Mouse (Mus musculus) MEL (cell line): ENCODE measurements around the gene Ltk. TPM values are rescaled to one million over a fixed set of nuclear protein-coding genes. Genes with fewer than 3 reads are reported as not detected.

Experiments used
- DNase-seq: peaks from one replicate; pipeline ENCODE4 v3.0.0; 2011; ENCODE audit warnings: low read depth, low spot score
- H3K27ac ChIP-seq: 2 replicates; pipeline ENCODE4 v1.5.1; 2012; ENCODE audit warnings: low read depth, mild to moderate bottlenecking, control low read depth, low read length, moderate library complexity; ENCODE audit not compliant: control insufficient read depth
- H3K27me3 ChIP-seq, 2 experiments: fragments of 150-350 bp in 1 of 2; sonication (generic) in 1 of 2; 2 replicates each; pipeline ENCODE4 v1.6.1; 2012; ENCODE audit warnings: low read length in 2 of 2, mild to moderate bottlenecking in 2 of 2, improper control_type of control experiment in 1 of 2, moderate library complexity in 1 of 2; ENCODE audit not compliant: insufficient read depth in 2 of 2, control insufficient read depth in 1 of 2
- H3K36me3 ChIP-seq, 2 experiments: 2 replicates each; pipeline ENCODE4 v1.6.1; 2012 to 2014; ENCODE audit warnings: low read length in 2 of 2, improper control_type of control experiment in 1 of 2, inconsistent platforms in 1 of 2, mild to moderate bottlenecking in 1 of 2; ENCODE audit not compliant: insufficient read depth in 2 of 2, control insufficient read depth in 1 of 2
- H3K4me1 ChIP-seq, 2 experiments: fragments of 150-350 bp in 1 of 2; sonication (generic) in 1 of 2; 2 replicates each; pipeline ENCODE4 v1.6.1; 2012; ENCODE audit warnings: low read length in 2 of 2, improper control_type of control experiment in 1 of 2, mild to moderate bottlenecking in 1 of 2; ENCODE audit not compliant: insufficient read depth in 2 of 2, control insufficient read depth in 1 of 2
- H3K4me3 ChIP-seq, 2 experiments: fragments of 150-350 bp in 1 of 2; sonication (generic) in 1 of 2; 2 replicates each; pipeline ENCODE4 v1.5.1; 2012; ENCODE audit warnings: low read depth in 2 of 2, low read length in 2 of 2, mild to moderate bottlenecking in 2 of 2, moderate library complexity in 2 of 2, control low read depth in 1 of 2, improper control_type of control experiment in 1 of 2; ENCODE audit not compliant: control insufficient read depth in 1 of 2, insufficient read depth in 1 of 2
- H3K79me2 ChIP-seq: 2 replicates; pipeline ENCODE4 v1.6.1; 2012; ENCODE audit warnings: mild to moderate bottlenecking, low read length, moderate library complexity; ENCODE audit not compliant: control insufficient read depth, poor library complexity, insufficient read depth
- H3K9ac ChIP-seq: 2 replicates; pipeline ENCODE4 v1.6.1; 2012; ENCODE audit warnings: low read depth, mild to moderate bottlenecking, control low read depth, low read length, moderate library complexity; ENCODE audit not compliant: control insufficient read depth, poor library complexity, severe bottlenecking
- H3K9me3 ChIP-seq: fragments of 150-350 bp; sonication (generic); replicated peaks from 2 replicates; pipeline ENCODE4 v1.6.1; 2012; ENCODE audit warnings: mild to moderate bottlenecking, low read length, improper control_type of control experiment, moderate library complexity; ENCODE audit not compliant: insufficient read depth
- BHLHE40 ChIP-seq: IDR thresholded peaks from 2 replicates; pipeline ENCODE4 v1.6.1; 2012; ENCODE audit warnings: low read depth, mild to moderate bottlenecking, inconsistent platforms, low read length, improper control_type of control experiment, borderline replicate concordance
- CHD2 ChIP-seq: IDR thresholded peaks from 2 replicates; pipeline ENCODE4 v1.6.1; 2011; ENCODE audit warnings: low read length, improper control_type of control experiment
- E2F4 ChIP-seq: IDR thresholded peaks from 2 replicates; pipeline ENCODE4 v1.6.1; 2011; ENCODE audit warnings: low read depth, low read length, improper control_type of control experiment, borderline replicate concordance
- ELF1 ChIP-seq: IDR thresholded peaks from 2 replicates; pipeline ENCODE4 v1.6.1; 2014; ENCODE audit warnings: low read depth, mild to moderate bottlenecking, inconsistent platforms, low read length, improper control_type of control experiment, moderate library complexity
- EP300 ChIP-seq, 2 experiments: IDR thresholded peaks; 2 replicates each; pipeline ENCODE4 v1.6.1; 2011; ENCODE audit warnings: improper control_type of control experiment in 2 of 2, low read length in 2 of 2, low read depth in 1 of 2, mild to moderate bottlenecking in 1 of 2
- ETS1 ChIP-seq: IDR thresholded peaks from 2 replicates; pipeline ENCODE4 v1.6.1; 2012; ENCODE audit warnings: low read depth, mild to moderate bottlenecking, inconsistent platforms, low read length, improper control_type of control experiment, moderate library complexity
- GATA1 ChIP-seq: IDR thresholded peaks from 2 replicates; pipeline ENCODE4 v1.6.1; 2011; ENCODE audit warnings: low read depth, low read length, improper control_type of control experiment
- JUND ChIP-seq: IDR thresholded peaks from 2 replicates; pipeline ENCODE4 v1.6.1; 2011; ENCODE audit warnings: low read depth, mild to moderate bottlenecking, improper control_type of control experiment, low read length
- KAT2A ChIP-seq: conservative IDR thresholded peaks from 2 replicates; pipeline ENCODE4 v1.6.1; 2012; ENCODE audit warnings: low read depth, low read length, improper control_type of control experiment, inconsistent platforms
- MAZ ChIP-seq: IDR thresholded peaks from 2 replicates; pipeline ENCODE4 v1.6.1; 2012; ENCODE audit warnings: low read depth, mild to moderate bottlenecking, inconsistent platforms, low read length, improper control_type of control experiment
- MEF2A ChIP-seq: IDR thresholded peaks from 2 replicates; pipeline ENCODE4 v1.6.1; 2014; ENCODE audit warnings: low read depth, mild to moderate bottlenecking, inconsistent platforms, low read length, improper control_type of control experiment; ENCODE audit not compliant: poor library complexity, insufficient replicate concordance, severe bottlenecking; ENCODE audit errors: extremely low read depth
- MYB ChIP-seq: IDR thresholded peaks from 2 replicates; pipeline ENCODE4 v1.6.1; 2011; ENCODE audit warnings: mild to moderate bottlenecking, low read depth, low read length, improper control_type of control experiment
- POLR2A ChIP-seq, 2 experiments: IDR thresholded peaks; 2 replicates each; pipeline ENCODE4 v1.6.1; 2011 to 2012; ENCODE audit warnings: low read length in 2 of 2, mild to moderate bottlenecking in 2 of 2, control low read depth in 1 of 2, improper control_type of control experiment in 1 of 2, low read depth in 1 of 2, moderate library complexity in 1 of 2; ENCODE audit not compliant: control insufficient read depth in 1 of 2, insufficient read depth in 1 of 2, poor library complexity in 1 of 2
- POLR2AphosphoS2 ChIP-seq: IDR thresholded peaks from 2 replicates; pipeline ENCODE4 v1.6.1; 2011; ENCODE audit warnings: low read length, improper control_type of control experiment
- POLR2AphosphoS5 ChIP-seq: IDR thresholded peaks from 2 replicates; pipeline ENCODE4 v1.6.1; 2012; ENCODE audit warnings: low read depth, borderline replicate concordance, mild to moderate bottlenecking, inconsistent platforms, low read length, moderate library complexity, mixed read lengths
- RAD21 ChIP-seq: IDR thresholded peaks from 2 replicates; pipeline ENCODE4 v1.6.1; 2011; ENCODE audit warnings: mild to moderate bottlenecking, low read depth, low read length, improper control_type of control experiment
- TAL1 ChIP-seq: IDR thresholded peaks from 2 replicates; pipeline ENCODE4 v1.6.1; 2012; ENCODE audit warnings: mild to moderate bottlenecking, inconsistent platforms, low read length, moderate library complexity, mixed read lengths
- TCF12 ChIP-seq: IDR thresholded peaks from 2 replicates; pipeline ENCODE4 v1.6.1; 2014; ENCODE audit warnings: low read depth, mild to moderate bottlenecking, inconsistent platforms, low read length, improper control_type of control experiment, moderate library complexity
- UBTF ChIP-seq: IDR thresholded peaks from 2 replicates; pipeline ENCODE4 v1.6.1; 2012; ENCODE audit warnings: low read depth, mild to moderate bottlenecking, inconsistent platforms, low read length, improper control_type of control experiment, moderate library complexity, borderline replicate concordance; ENCODE audit not compliant: insufficient read depth
- ZMIZ1 ChIP-seq: IDR thresholded peaks from 2 replicates; pipeline ENCODE4 v1.6.1; 2012; ENCODE audit warnings: low read depth, mild to moderate bottlenecking, inconsistent platforms, low read length, improper control_type of control experiment, moderate library complexity
- ZNF384 ChIP-seq: IDR thresholded peaks from 2 replicates; pipeline ENCODE4 v1.6.1; 2012; ENCODE audit warnings: low read depth, mild to moderate bottlenecking, inconsistent platforms, low read length, improper control_type of control experiment
- polyA plus RNA-seq, 2 experiments: library from polyadenylated mRNA; stranded (reverse) in 1 of 2; unstranded in 1 of 2; fragments of >175 nt in 1 of 2; fragments of >200 nt in 1 of 2; gene quantifications; 2 replicates each; pipeline versions ENCODE4 v1.2.1 to v1.2.4; 2012; ENCODE audit warnings: low replicate concordance in 2 of 2, low read depth in 1 of 2; ENCODE audit not compliant: insufficient read length in 2 of 2, insufficient read depth in 1 of 2, missing spikeins in 1 of 2
- total RNA-seq: library from RNA; depleted of rRNA; stranded (reverse); fragments of 300-350 nt; gene quantifications from 2 replicates; pipeline ENCODE4 v1.2.3, GENCODE M21; 2012

Gene Ltk
- total and polyA plus RNA-seq, 3 experiments = 0.23 to 2.5 TPM; not detected in 1

DNA sequence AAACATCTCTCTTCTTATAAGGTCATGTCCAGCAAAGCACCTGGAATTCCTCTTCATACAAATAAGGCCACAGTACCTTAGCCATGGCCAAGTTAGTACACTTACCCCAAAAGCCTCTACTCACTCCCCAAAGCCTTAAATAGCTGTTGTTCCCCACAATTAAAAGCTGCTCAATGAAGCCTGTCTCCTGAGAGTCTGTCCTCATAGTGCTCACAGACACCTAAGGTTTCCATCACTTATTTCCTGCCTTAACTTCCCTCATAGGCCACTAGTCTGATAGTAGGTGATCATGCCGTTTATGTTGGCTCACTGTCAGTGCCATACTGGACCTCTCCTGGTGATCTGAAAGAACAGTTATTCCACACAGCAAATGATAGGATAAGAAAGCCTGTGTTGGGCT lies 2.0 kb upstream of the Ltk start:
- DNase-seq = no peak
- H3K9me3 ChIP-seq = no peaks in the 10 kb centered on the region

GRCm38 (mm10) chr2:119758844-119759835 lies 1.1 kb downstream of the Ltk start:
- no peaks in the 10 kb centered on the region for H3K79me2 ChIP-seq
- peak overlapping the region; percentile 48 to 67 for H3K4me3 ChIP-seq
- DNase-seq = peak; percentile 50
- no peaks in the 10 kb centered on the region for H3K36me3 ChIP-seq
- peak overlapping the region; percentile 59 for H3K9ac ChIP-seq
- TF ChIP-seq BHLHE40 = no peak
- no peak for TF ChIP-seq POLR2A (IDR thresholded peaks at IDR 0.05; ENCODE audit: control insufficient read depth in 1 of 2, insufficient read depth in 1 of 2, low read depth in 1 of 2, low read length in 2 of 2, poor library complexity in 1 of 2)
- no peak for TF ChIP-seq ELF1
- no peak for TF ChIP-seq ZMIZ1
- no peak for TF ChIP-seq POLR2AphosphoS2
- TF ChIP-seq MAZ = no peak
- TF ChIP-seq MYB = no peak
- TF ChIP-seq MEF2A = no peak
- TF ChIP-seq E2F4 = no peak
- TF ChIP-seq JUND = no peak
- no peak for TF ChIP-seq KAT2A
- TF ChIP-seq UBTF = no peak
- TF ChIP-seq CHD2 = no peak
- no peak for TF ChIP-seq RAD21
- no peak for TF ChIP-seq TAL1
- no peaks in the 10 kb centered on the region for H3K9me3 ChIP-seq
- H3K27ac ChIP-seq = no peak overlapping the region
- H3K4me1 ChIP-seq = no peaks in the 10 kb centered on the region
- no peaks in the 10 kb centered on the region for H3K27me3 ChIP-seq

More for the DNA sequence above, 2.0 kb upstream of the Ltk start:
- no peaks in the 10 kb centered on the region for H3K79me2 ChIP-seq
- H3K27me3 ChIP-seq = no peaks in the 10 kb centered on the region
- H3K27ac ChIP-seq = no peak overlapping the region
- no peaks in the 10 kb centered on the region for H3K36me3 ChIP-seq
- no peak overlapping the region for H3K9ac ChIP-seq
- H3K4me1 ChIP-seq = no peaks in the 10 kb centered on the region
- H3K4me3 ChIP-seq = no peak overlapping the region
- TF ChIP-seq GATA1 (no peak), E2F4 (no peak), UBTF (no peak), ZNF384 (no peak), ETS1 (no peak), TCF12 (no peak), ELF1 (no peak), MEF2A (no peak), JUND (no peak), POLR2AphosphoS5 (no peak), EP300 (IDR thresholded peaks at IDR 0.05; ENCODE audit: low read depth in 1 of 2, low read length in 2 of 2) (no peak)
